Mouse (Mus musculus) forebrain, embryonic 12.5 days (tissue): Measurements from ENCODE around the gene Coq2. TPM values are rescaled to one million over a fixed set of nuclear protein-coding genes. Genes with fewer than 3 reads are reported as not detected.

ENCODE experiments used
- ATAC-seq: fragments of 200-750 bp; cut with Nextera tagmentation; 2 replicates; pipeline ENCODE4 v1.8.0; 2017; ENCODE audit warnings: moderate TSS enrichment; ENCODE audit not compliant: low FRiP score
- H3K27ac ChIP-seq: fragments of 300-500 bp; sonication (generic); 2 replicates; pipeline ENCODE4 v1.5.1; 2016; ENCODE audit warnings: mild to moderate bottlenecking
- H3K27me3 ChIP-seq: fragments of 300-500 bp; sonication (generic); 2 replicates; pipeline ENCODE4 v1.6.1; 2016; ENCODE audit warnings: mild to moderate bottlenecking
- H3K36me3 ChIP-seq: fragments of 300-500 bp; sonication (generic); replicated peaks from 2 replicates; pipeline ENCODE4 v1.6.1; 2016; ENCODE audit warnings: mild to moderate bottlenecking
- H3K4me1 ChIP-seq: fragments of 300-500 bp; sonication (generic); 2 replicates; pipeline ENCODE4 v1.6.1; 2016
- H3K4me2 ChIP-seq: fragments of 300-500 bp; sonication (generic); 2 replicates; pipeline ENCODE4 v1.6.1; 2016; ENCODE audit warnings: mild to moderate bottlenecking, moderate library complexity
- H3K4me3 ChIP-seq: fragments of 300-500 bp; sonication (generic); replicated peaks from 2 replicates; pipeline ENCODE4 v1.5.1; 2016; ENCODE audit warnings: mild to moderate bottlenecking
- H3K9ac ChIP-seq: fragments of 300-500 bp; sonication (generic); 2 replicates; pipeline ENCODE4 v1.6.1; 2016; ENCODE audit warnings: mild to moderate bottlenecking
- H3K9me3 ChIP-seq: fragments of 300-500 bp; sonication (generic); 2 replicates; pipeline ENCODE4 v1.6.1; 2016
- WGBS: fragments of 180-500 bp; shearing (Covaris S2); methylation state at CpG from one replicate; pipeline ENCODE4 v1.1.7; 2016; 5-methylcytosine and 5-hydroxymethylcytosine counted together
- polyA plus RNA-seq: library from polyadenylated mRNA; unstranded; fragments of >200 nt; fragmentation: Nextera tagmentation; extraction: Ambion mirVana; gene quantifications from 2 replicates; pipeline ENCODE4 v1.2.1, GENCODE M21; 2016

Gene Coq2
- polyA plus RNA-seq, 1 experiment from 2014 or later = 47.3 TPM

GRCm38 (mm10) chr5:100651486-100651885 lies 23.5 kb downstream of the Coq2 start:
- Histone ChIP-seq H3K9ac (no peak overlapping the region), H3K9me3 (no peaks in the 10 kb centered on the region), H3K27me3 (no peaks in the 10 kb centered on the region), H3K4me1 (no peaks in the 10 kb centered on the region), H3K4me3 (no peak overlapping the region), H3K27ac (no peak overlapping the region), H3K36me3 (peaks cover 33% of the 10 kb centered on the region), H3K4me2 (no peak overlapping the region)
- 81% methylated on average over 10 of the region's 10 CpGs for WGBS
- ATAC-seq = no peak

- Histone ChIP-seq H3K27ac (no peak overlapping the region), H3K27me3 (no peaks in the 10 kb centered on the region), H3K9ac (no peak overlapping the region), H3K4me1 (no peaks in the 10 kb centered on the region), H3K4me3 (no peak overlapping the region), H3K9me3 (no peaks in the 10 kb centered on the region), H3K36me3 (peaks cover 28% of the 10 kb centered on the region), H3K4me2 (no peak overlapping the region)
- 88% methylated on average over 7 of the region's 7 CpGs for WGBS
- ATAC-seq = no peak
Observed at GRCm38 (mm10) chr5:100650969-100651368, 24.0 kb downstream of the Coq2 start.

GRCm38 (mm10) chr5:100648546-100648945 lies 26.4 kb downstream of the Coq2 start:
- Histone ChIP-seq H3K9ac (no peak overlapping the region), H3K4me1 (no peaks in the 10 kb centered on the region), H3K4me3 (no peak overlapping the region), H3K27ac (no peak overlapping the region), H3K4me2 (no peak overlapping the region), H3K9me3 (no peaks in the 10 kb centered on the region), H3K27me3 (no peaks in the 10 kb centered on the region), H3K36me3 (peaks cover 4% of the 10 kb centered on the region; the same call in 1 of the 2 replicates)
- WGBS = 50% methylated on average over 6 of the region's 6 CpGs
- ATAC-seq = no peak

- no peak overlapping the region for H3K9ac ChIP-seq
- H3K4me2 ChIP-seq = no peak overlapping the region
- no peaks in the 10 kb centered on the region for H3K36me3 ChIP-seq
- ATAC-seq = no peak
- 68% methylated on average over 10 of the region's 10 CpGs for WGBS
- H3K9me3 ChIP-seq = no peaks in the 10 kb centered on the region
- H3K27me3 ChIP-seq = no peaks in the 10 kb centered on the region
- no peaks in the 10 kb centered on the region for H3K4me1 ChIP-seq
- H3K4me3 ChIP-seq = no peak overlapping the region
- H3K27ac ChIP-seq = no peak overlapping the region
Observed at GRCm38 (mm10) chr5:100648046-100648445, 26.9 kb downstream of the Coq2 start.

GRCm38 (mm10) chr5:100646558-100646957 lies 28.4 kb downstream of the Coq2 start:
- Histone ChIP-seq H3K4me2 (no peak overlapping the region), H3K9me3 (no peaks in the 10 kb centered on the region), H3K36me3 (no peaks in the 10 kb centered on the region), H3K9ac (no peak overlapping the region), H3K4me3 (no peak overlapping the region), H3K27ac (no peak overlapping the region), H3K27me3 (no peaks in the 10 kb centered on the region), H3K4me1 (no peaks in the 10 kb centered on the region)
- WGBS = 72% methylated on average over 4 of the region's 4 CpGs
- no peak for ATAC-seq

GRCm38 (mm10) chr5:100643991-100644535 lies 30.9 kb downstream of the Coq2 start:
- H3K9ac ChIP-seq = no peak overlapping the region
- no peak overlapping the region for H3K4me2 ChIP-seq
- H3K9me3 ChIP-seq = no peaks in the 10 kb centered on the region
- H3K27ac ChIP-seq = no peak overlapping the region
- ATAC-seq = no peak
- no peaks in the 10 kb centered on the region for H3K36me3 ChIP-seq
- no peak overlapping the region for H3K4me3 ChIP-seq
- H3K27me3 ChIP-seq = no peaks in the 10 kb centered on the region
- 88% methylated on average over 7 of the region's 7 CpGs for WGBS
- no peaks in the 10 kb centered on the region for H3K4me1 ChIP-seq

- Histone ChIP-seq H3K27me3 (no peaks in the 10 kb centered on the region), H3K4me2 (no peak overlapping the region), H3K9me3 (no peaks in the 10 kb centered on the region), H3K4me1 (no peaks in the 10 kb centered on the region), H3K36me3 (no peaks in the 10 kb centered on the region), H3K4me3 (no peak overlapping the region), H3K27ac (no peak overlapping the region), H3K9ac (no peak overlapping the region)
- 77% methylated on average over 12 of the region's 12 CpGs for WGBS
- ATAC-seq = no peak
Observed at GRCm38 (mm10) chr5:100643253-100643990, 31.5 kb downstream of the Coq2 start.

GRCm38 (mm10) chr5:100642316-100642715 lies 32.6 kb downstream of the Coq2 start:
- no peak overlapping the region for H3K27ac ChIP-seq
- ATAC-seq = no peak
- no peak overlapping the region for H3K4me3 ChIP-seq
- H3K4me1 ChIP-seq = no peaks in the 10 kb centered on the region
- H3K27me3 ChIP-seq = no peaks in the 10 kb centered on the region
- no peak overlapping the region for H3K4me2 ChIP-seq
- WGBS = 90% methylated on average over 4 of the region's 5 CpGs
- H3K9ac ChIP-seq = no peak overlapping the region
- no peaks in the 10 kb centered on the region for H3K9me3 ChIP-seq
- no peaks in the 10 kb centered on the region for H3K36me3 ChIP-seq

GRCm38 (mm10) chr5:100638483-100638882 lies 36.5 kb downstream of the Coq2 start:
- WGBS = 90% methylated on average over 8 of the region's 8 CpGs
- Histone ChIP-seq H3K9ac (no peak overlapping the region), H3K4me2 (no peak overlapping the region), H3K27ac (no peak overlapping the region), H3K9me3 (no peaks in the 10 kb centered on the region), H3K36me3 (no peaks in the 10 kb centered on the region), H3K4me3 (no peak overlapping the region), H3K27me3 (no peaks in the 10 kb centered on the region), H3K4me1 (no peaks in the 10 kb centered on the region)
- ATAC-seq = no peak

GRCm38 (mm10) chr5:100636794-100637544 lies 38.0 kb downstream of the Coq2 start:
- no peak for ATAC-seq
- Histone ChIP-seq H3K4me3 (no peak overlapping the region), H3K36me3 (no peaks in the 10 kb centered on the region), H3K9ac (no peak overlapping the region), H3K9me3 (no peaks in the 10 kb centered on the region), H3K4me2 (no peak overlapping the region), H3K4me1 (no peaks in the 10 kb centered on the region), H3K27ac (no peak overlapping the region), H3K27me3 (no peaks in the 10 kb centered on the region)
- WGBS = 76% methylated on average over 8 of the region's 8 CpGs

GRCm38 (mm10) chr5:100635908-100636307 lies 39.0 kb downstream of the Coq2 start:
- 93% methylated on average over 4 of the region's 4 CpGs for WGBS
- Histone ChIP-seq H3K4me2 (no peak overlapping the region), H3K9me3 (no peaks in the 10 kb centered on the region), H3K4me1 (no peaks in the 10 kb centered on the region), H3K4me3 (no peak overlapping the region), H3K9ac (no peak overlapping the region), H3K36me3 (no peaks in the 10 kb centered on the region), H3K27ac (no peak overlapping the region), H3K27me3 (no peaks in the 10 kb centered on the region)
- ATAC-seq = no peak

- WGBS = 87% methylated on average over 8 of the region's 8 CpGs
- ATAC-seq = no peak
- Histone ChIP-seq H3K4me3 (no peak overlapping the region), H3K27me3 (no peaks in the 10 kb centered on the region), H3K9ac (no peak overlapping the region), H3K4me2 (no peak overlapping the region), H3K36me3 (no peaks in the 10 kb centered on the region), H3K9me3 (no peaks in the 10 kb centered on the region), H3K27ac (no peak overlapping the region), H3K4me1 (no peaks in the 10 kb centered on the region)
Observed at GRCm38 (mm10) chr5:100634885-100635478, 40.0 kb downstream of the Coq2 start.
